Mouse (Mus musculus): ENCODE data around the gene Sar1a. TPM values are rescaled to one million over a fixed set of nuclear protein-coding genes. Genes with fewer than 3 reads are reported as not detected.

Sar1a gene
- polyA plus RNA-seq, 1 experiment from 2014 or later, result 145 TPM

GRCm38 (mm10) chr10:61736671-61737078, 56.6 kb downstream of the Sar1a start:
- 54% methylated on average over 10 of the region's 10 CpGs for WGBS
- no peak overlapping the region for H3K4me2 ChIP-seq
- no peaks in the 10 kb centered on the region for H3K4me1 ChIP-seq (replicated peaks)
- peaks cover 28% of the 10 kb centered on the region; the same call in 1 of the 2 replicates for H3K36me3 ChIP-seq
- no peak overlapping the region for H3K4me3 ChIP-seq
- H3K27ac ChIP-seq, result no peak overlapping the region
- H3K27me3 ChIP-seq, result no peaks in the 10 kb centered on the region
- no peak overlapping the region for H3K9ac ChIP-seq
- no peak for ATAC-seq (replicated peaks; ENCODE audit: insufficient number of reproducible peaks, insufficient read depth, low FRiP score, low read depth)
- no peaks in the 10 kb centered on the region for H3K9me3 ChIP-seq (replicated peaks)

GRCm38 (mm10) chr10:61737537-61737936, 57.4 kb downstream of the Sar1a start:
- Histone ChIP-seq H3K27me3 (no peaks in the 10 kb centered on the region), H3K27ac (no peak overlapping the region), H3K4me3 (no peak overlapping the region), H3K4me2 (no peak overlapping the region), H3K4me1 (replicated peaks) (no peaks in the 10 kb centered on the region), H3K36me3 (peaks cover 34% of the 10 kb centered on the region), H3K9me3 (replicated peaks) (no peaks in the 10 kb centered on the region), H3K9ac (no peak overlapping the region)
- 73% methylated on average over 1 of the region's 1 CpGs for WGBS
- no peak for ATAC-seq (replicated peaks; ENCODE audit: insufficient number of reproducible peaks, insufficient read depth, low FRiP score, low read depth)

- Histone ChIP-seq H3K9me3 (replicated peaks) (no peaks in the 10 kb centered on the region), H3K4me1 (replicated peaks) (no peaks in the 10 kb centered on the region), H3K36me3 (peaks cover 37% of the 10 kb centered on the region), H3K4me3 (no peak overlapping the region), H3K4me2 (no peak overlapping the region), H3K27ac (no peak overlapping the region), H3K27me3 (no peaks in the 10 kb centered on the region), H3K9ac (no peak overlapping the region)
- 91% methylated on average over 4 of the region's 4 CpGs for WGBS
- ATAC-seq (replicated peaks; ENCODE audit: insufficient number of reproducible peaks, insufficient read depth, low FRiP score, low read depth), result no peak
Observed at GRCm38 (mm10) chr10:61738126-61738525, 58.0 kb downstream of the Sar1a start.

DNA sequence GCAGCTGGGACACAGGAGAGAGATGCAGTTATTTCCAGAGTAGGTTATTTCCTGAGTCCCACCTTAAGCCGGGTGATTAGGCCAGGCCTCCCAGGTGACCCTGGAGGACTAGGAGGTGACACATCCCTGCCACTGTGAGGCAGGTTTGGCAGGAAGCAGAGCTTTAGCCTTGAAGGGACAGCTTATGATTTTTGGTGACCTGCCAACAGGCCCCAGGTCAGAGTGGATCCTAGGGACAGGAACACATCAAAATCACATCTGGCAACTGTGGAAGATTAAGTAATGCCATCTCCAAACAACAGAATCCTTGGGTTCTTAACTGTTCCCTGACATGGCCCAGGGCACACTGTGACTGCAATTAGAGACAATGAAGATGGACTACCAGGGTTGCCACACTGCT, 61.2 kb downstream of the Sar1a start:
- H3K4me2 ChIP-seq, result no peak overlapping the region
- no peaks in the 10 kb centered on the region for H3K9me3 ChIP-seq (replicated peaks)
- H3K9ac ChIP-seq, result no peak overlapping the region
- H3K4me3 ChIP-seq, result no peak overlapping the region
- no peaks in the 10 kb centered on the region for H3K4me1 ChIP-seq (replicated peaks)
- H3K27ac ChIP-seq, result no peak overlapping the region
- H3K36me3 ChIP-seq, result peaks cover 64% of the 10 kb centered on the region
- no peak for ATAC-seq (replicated peaks; ENCODE audit: insufficient number of reproducible peaks, insufficient read depth, low FRiP score, low read depth)
- no peaks in the 10 kb centered on the region for H3K27me3 ChIP-seq
- WGBS, result 63% methylated on average over 1 of the region's 1 CpGs

DNA sequence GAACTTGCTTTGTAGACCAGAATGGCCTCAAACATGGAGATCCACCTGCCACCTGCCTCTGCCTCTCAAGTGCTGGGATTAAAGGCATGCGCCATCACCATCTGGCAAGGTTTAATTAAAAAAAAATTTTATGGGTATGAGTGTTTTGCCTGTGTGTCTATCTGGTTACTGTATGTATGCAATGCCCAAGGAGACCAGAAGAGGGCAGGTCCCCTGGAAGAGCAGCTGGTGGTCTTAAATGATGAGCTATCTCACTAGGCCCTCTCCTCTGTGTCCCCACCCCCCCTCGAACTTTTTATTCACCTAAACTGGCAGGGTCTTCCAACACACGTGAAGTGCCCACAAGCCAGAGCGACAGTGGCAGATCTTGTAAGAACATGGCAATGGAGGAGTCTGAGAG, 61.8 kb downstream of the Sar1a start:
- WGBS, result 84% methylated on average over 4 of the region's 4 CpGs
- ATAC-seq (replicated peaks; ENCODE audit: insufficient number of reproducible peaks, insufficient read depth, low FRiP score, low read depth), result no peak

GRCm38 (mm10) chr10:61742336-61742735, 62.2 kb downstream of the Sar1a start:
- Histone ChIP-seq H3K36me3 (peaks cover 74% of the 10 kb centered on the region), H3K4me1 (replicated peaks) (no peaks in the 10 kb centered on the region), H3K9ac (no peak overlapping the region), H3K27me3 (no peaks in the 10 kb centered on the region), H3K4me3 (no peak overlapping the region), H3K27ac (no peak overlapping the region), H3K4me2 (no peak overlapping the region), H3K9me3 (replicated peaks) (no peaks in the 10 kb centered on the region)
- WGBS, result 90% methylated on average over 8 of the region's 8 CpGs
- no peak for ATAC-seq (replicated peaks; ENCODE audit: insufficient number of reproducible peaks, insufficient read depth, low FRiP score, low read depth)

More for the DNA sequence above, 61.8 kb downstream of the Sar1a start:
- Histone ChIP-seq H3K27me3 (no peaks in the 10 kb centered on the region), H3K4me2 (no peak overlapping the region), H3K4me1 (replicated peaks) (no peaks in the 10 kb centered on the region), H3K4me3 (no peak overlapping the region), H3K9me3 (replicated peaks) (no peaks in the 10 kb centered on the region), H3K9ac (no peak overlapping the region), H3K27ac (no peak overlapping the region), H3K36me3 (peaks cover 70% of the 10 kb centered on the region)

Other genes with a start within 250 kb of the Sar1a start
- gene Eif4ebp2, start 227.6 kb upstream of the Sar1a start, polyA plus RNA-seq (2015; fragmentation: Nextera tagmentation; extraction: Ambion mirVana), result 50.6 and 63.6 TPM in 2 replicates
- gene Lrrc20, start 204.5 kb upstream of the Sar1a start, polyA plus RNA-seq (2015; fragmentation: Nextera tagmentation; extraction: Ambion mirVana), result 10.4 and 12.9 TPM in 2 replicates
- gene Npffr1, start 84.8 kb upstream of the Sar1a start, polyA plus RNA-seq (2015; fragmentation: Nextera tagmentation; extraction: Ambion mirVana), result not detected in 2 replicates
- 84.9 and 95.0 TPM in 2 replicates for gene Ppa1, start 31.7 kb upstream of the Sar1a start, polyA plus RNA-seq (2015; fragmentation: Nextera tagmentation; extraction: Ambion mirVana)
- 21.5 and 30.5 TPM in 2 replicates for gene Tysnd1, start 15.2 kb downstream of the Sar1a start, polyA plus RNA-seq (2015; fragmentation: Nextera tagmentation; extraction: Ambion mirVana)
- gene Aifm2, start 35.0 kb downstream of the Sar1a start, polyA plus RNA-seq (2015; fragmentation: Nextera tagmentation; extraction: Ambion mirVana), result 22.0 and 25.7 TPM in 2 replicates
- gene H2afy2, start 103.8 kb downstream of the Sar1a start, polyA plus RNA-seq (2015; fragmentation: Nextera tagmentation; extraction: Ambion mirVana), result 42.8 and 57.8 TPM in 2 replicates

Data from heart, embryonic 15.5 days (tissue).